Mouse (Mus musculus): Measurements from ENCODE around the gene Spata3. TPM values are rescaled to one million over a fixed set of nuclear protein-coding genes. Genes with fewer than 3 reads are reported as not detected.

Spata3 gene
- polyA plus RNA-seq, 1 experiment, result 2.0 TPM

DNA sequence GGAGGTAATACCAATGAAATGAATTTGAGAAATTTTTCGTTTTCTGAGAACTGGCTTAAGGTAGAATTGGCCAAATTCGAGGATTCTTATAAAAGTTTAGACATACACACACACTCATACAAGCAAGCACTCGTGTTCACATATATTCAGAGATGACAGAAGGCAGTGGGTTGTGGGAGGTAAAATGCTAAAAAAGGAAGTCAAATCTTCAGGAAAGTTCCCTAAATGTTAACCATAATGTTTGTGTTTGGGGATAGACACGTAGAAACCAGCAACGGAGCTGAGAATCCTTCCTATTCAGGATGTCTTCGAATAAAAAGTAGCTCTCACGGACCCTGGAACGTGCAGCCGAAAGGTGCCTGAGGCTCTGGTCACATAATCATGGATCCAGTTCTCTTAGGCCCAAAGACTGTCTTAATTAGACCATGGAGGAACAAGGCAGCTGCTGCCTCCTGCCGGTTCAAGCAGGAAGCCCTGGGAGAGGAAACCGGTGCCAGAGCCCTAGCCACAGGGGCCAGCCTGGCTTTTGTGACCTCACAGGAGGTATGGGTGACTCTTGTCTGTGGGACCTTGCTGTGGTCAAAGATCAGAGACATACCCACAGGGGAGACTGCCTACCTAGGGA is 4.9 kb downstream of the Spata3 start:
- no peak overlapping the region for H3K4me3 ChIP-seq (ENCODE audit: insufficient read depth, low read length)
- no peak overlapping the region for H3K27ac ChIP-seq (ENCODE audit: insufficient read depth, low read length)
- peaks cover 4% of the 10 kb centered on the region; the same call in 1 of the 2 replicates for H3K4me1 ChIP-seq (ENCODE audit: control insufficient read depth, insufficient read depth, low read length)
- peak; percentile 25; the same call in 1 of the 2 replicates for TF ChIP-seq CTCF (IDR thresholded peaks at IDR 0.05; ENCODE audit: extremely low read depth, insufficient read depth, low read length)
- no peak for TF ChIP-seq POLR2A (IDR thresholded peaks at IDR 0.05; ENCODE audit: extremely low read depth, insufficient read depth, low read length)

DNA sequence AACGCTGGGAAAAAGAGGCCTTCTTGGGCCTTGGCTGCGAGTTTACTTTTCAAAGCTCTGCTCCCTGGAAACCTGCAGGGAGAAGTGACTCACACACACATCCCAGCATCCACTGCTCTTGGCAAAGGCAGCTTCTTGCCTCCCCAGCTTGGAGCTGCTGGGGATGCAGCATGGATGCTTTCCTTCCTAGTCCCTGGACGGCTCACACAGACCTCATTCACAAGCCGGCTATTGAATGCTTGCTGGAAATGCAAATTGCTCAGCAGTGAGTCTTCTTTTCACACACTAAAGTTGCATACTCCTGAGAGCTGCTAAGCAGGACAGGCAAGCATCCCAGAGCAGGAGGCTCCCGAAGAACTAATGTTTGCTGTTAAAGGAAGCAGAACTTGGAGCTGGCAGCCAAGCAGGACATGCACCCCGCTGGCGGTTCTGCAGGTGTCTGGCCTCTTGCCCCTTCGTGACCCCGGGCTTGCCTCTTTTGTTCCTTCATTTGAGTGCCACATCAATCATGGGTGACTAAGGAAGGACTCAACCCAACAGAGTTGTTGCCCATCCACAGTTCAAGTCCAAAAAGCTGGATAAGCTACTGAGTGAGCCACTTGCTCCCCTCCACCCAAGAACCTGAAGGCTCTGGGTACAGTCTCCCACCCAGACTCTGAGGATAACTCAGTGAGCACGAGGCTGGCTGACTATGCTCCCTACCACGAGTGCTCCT is 15.8 kb downstream of the Spata3 start:
- TF ChIP-seq CTCF (IDR thresholded peaks at IDR 0.05; ENCODE audit: extremely low read depth, insufficient read depth, low read length) (no peak), POLR2A (IDR thresholded peaks at IDR 0.05; ENCODE audit: extremely low read depth, insufficient read depth, low read length) (peak; percentile 50; the same call in 1 of the 2 replicates)
- no peaks in the 10 kb centered on the region; the same call in 1 of the 2 replicates for H3K4me1 ChIP-seq (ENCODE audit: control insufficient read depth, insufficient read depth, low read length)
- H3K27ac ChIP-seq (ENCODE audit: insufficient read depth, low read length), result peak overlapping the region; percentile 48
- no peak overlapping the region for H3K4me3 ChIP-seq (ENCODE audit: insufficient read depth, low read length)

DNA sequence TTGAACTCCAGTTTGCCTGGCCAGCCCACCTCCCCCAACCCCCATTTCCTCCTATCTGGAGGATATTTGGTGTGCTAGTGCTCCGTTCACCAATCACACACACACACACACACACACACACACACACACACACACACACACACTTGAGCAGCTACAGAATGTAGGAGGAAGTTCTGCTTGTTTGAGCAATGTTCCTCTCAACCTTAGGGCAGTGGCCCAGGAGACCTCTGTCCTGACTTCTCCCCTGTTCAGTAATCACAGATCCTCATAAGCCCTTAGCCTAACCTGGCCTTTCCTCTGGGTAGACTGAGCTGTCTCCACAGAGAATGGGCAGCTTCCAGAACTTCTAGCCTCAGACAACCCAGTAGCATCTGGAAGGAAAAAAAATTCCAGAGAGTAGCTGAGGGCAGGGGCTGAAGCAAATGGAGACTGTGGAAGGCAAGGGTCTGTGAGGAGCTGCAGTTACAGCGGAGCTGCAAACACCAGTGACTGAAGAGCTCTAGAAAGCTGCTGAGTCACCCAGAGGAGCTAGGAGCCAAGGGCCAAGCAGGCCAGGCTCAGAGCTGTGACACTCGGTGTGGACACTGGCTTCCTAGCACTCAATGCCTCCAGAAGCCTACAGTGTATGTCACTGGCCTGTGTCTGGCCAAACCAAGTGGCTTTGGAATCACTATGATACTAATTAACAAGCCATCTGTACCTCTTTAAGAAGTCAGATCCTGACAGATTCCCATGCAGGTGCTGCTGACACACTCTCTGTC is 21.8 kb downstream of the Spata3 start:
- no peaks in the 10 kb centered on the region; the same call in 1 of the 2 replicates for H3K4me1 ChIP-seq (ENCODE audit: control insufficient read depth, insufficient read depth, low read length)
- no peak overlapping the region for H3K27ac ChIP-seq (ENCODE audit: insufficient read depth, low read length)

DNA sequence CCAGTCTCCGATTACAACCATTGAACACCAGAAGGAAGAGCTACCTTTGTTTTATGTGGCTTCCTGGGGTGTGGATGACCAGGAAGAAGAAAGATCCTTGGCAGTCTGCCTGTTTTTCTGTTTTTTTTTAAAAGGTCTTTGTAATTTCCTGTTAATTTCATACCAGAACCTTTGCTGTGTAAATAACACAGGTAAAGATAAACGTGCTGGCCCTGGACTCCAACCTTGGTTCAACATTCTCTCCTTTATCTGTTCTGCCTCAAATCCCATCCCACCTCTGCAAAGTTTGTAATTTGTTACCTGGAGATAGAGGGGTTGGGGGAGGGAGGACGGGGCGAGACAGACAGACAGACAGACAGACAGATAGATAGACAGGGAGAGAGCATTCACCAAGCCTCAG is 23.5 kb downstream of the Spata3 start:
- Histone ChIP-seq H3K27ac (ENCODE audit: insufficient read depth, low read length) (no peak overlapping the region), H3K4me1 (ENCODE audit: control insufficient read depth, insufficient read depth, low read length) (no peaks in the 10 kb centered on the region; the same call in none of the 2 replicates), H3K4me3 (ENCODE audit: insufficient read depth, low read length) (no peak overlapping the region)
- TF ChIP-seq CTCF (IDR thresholded peaks at IDR 0.05; ENCODE audit: extremely low read depth, insufficient read depth, low read length) (no peak), POLR2A (IDR thresholded peaks at IDR 0.05; ENCODE audit: extremely low read depth, insufficient read depth, low read length) (no peak)

More for the DNA sequence above, 21.8 kb downstream of the Spata3 start:
- no peak for TF ChIP-seq POLR2A (IDR thresholded peaks at IDR 0.05; ENCODE audit: extremely low read depth, insufficient read depth, low read length)
- no peak for TF ChIP-seq CTCF (IDR thresholded peaks at IDR 0.05; ENCODE audit: extremely low read depth, insufficient read depth, low read length)
- no peak overlapping the region for H3K4me3 ChIP-seq (ENCODE audit: insufficient read depth, low read length)

DNA sequence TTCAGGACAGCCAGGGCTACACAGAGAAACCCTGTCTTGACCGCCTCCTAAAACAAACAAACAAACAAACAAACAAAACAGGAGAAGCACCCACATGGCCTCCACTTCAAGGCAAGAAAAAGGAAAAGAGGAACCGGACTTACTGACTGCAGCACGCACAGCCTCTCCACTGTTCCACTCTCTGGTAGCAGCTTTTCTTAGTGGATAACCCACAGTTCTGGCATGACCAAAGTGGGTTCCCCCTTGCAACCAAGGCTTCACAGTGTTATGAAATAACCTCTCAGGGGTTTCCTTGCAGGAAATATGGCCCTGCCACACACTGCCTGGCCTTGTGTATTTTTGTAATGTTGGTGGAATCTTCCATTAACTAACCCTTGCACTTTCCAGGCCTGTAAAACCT is 24.2 kb downstream of the Spata3 start:
- H3K4me1 ChIP-seq (ENCODE audit: control insufficient read depth, insufficient read depth, low read length), result no peaks in the 10 kb centered on the region; the same call in none of the 2 replicates
- TF ChIP-seq POLR2A (IDR thresholded peaks at IDR 0.05; ENCODE audit: extremely low read depth, insufficient read depth, low read length) (no peak), CTCF (IDR thresholded peaks at IDR 0.05; ENCODE audit: extremely low read depth, insufficient read depth, low read length) (no peak)
- no peak overlapping the region for H3K27ac ChIP-seq (ENCODE audit: insufficient read depth, low read length)
- no peak overlapping the region for H3K4me3 ChIP-seq (ENCODE audit: insufficient read depth, low read length)

DNA sequence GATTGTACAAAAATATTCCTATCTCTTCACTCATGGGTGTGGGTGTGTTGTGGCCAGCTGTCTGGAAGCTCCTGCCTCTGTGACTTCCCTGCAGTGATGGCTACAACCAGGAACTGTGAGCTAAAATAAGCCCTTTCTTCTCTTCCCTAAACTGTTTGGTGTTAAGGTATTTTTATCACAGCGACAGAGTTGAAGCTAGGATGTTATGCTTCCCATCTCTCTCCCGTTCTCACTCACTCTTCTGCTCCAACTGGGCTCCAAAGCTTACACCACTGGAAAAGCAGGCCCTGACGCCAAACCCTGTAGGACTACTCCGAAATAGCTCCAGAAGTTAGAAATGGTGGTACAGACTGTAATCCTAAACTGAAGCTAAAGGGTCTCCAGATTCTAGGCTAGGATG is 28.4 kb downstream of the Spata3 start:
- no peaks in the 10 kb centered on the region; the same call in 1 of the 2 replicates for H3K4me1 ChIP-seq (ENCODE audit: control insufficient read depth, insufficient read depth, low read length)
- H3K27ac ChIP-seq (ENCODE audit: insufficient read depth, low read length), result no peak overlapping the region
- no peak for TF ChIP-seq CTCF (IDR thresholded peaks at IDR 0.05; ENCODE audit: extremely low read depth, insufficient read depth, low read length)
- TF ChIP-seq POLR2A (IDR thresholded peaks at IDR 0.05; ENCODE audit: extremely low read depth, insufficient read depth, low read length), result no peak
- no peak overlapping the region for H3K4me3 ChIP-seq (ENCODE audit: insufficient read depth, low read length)

DNA sequence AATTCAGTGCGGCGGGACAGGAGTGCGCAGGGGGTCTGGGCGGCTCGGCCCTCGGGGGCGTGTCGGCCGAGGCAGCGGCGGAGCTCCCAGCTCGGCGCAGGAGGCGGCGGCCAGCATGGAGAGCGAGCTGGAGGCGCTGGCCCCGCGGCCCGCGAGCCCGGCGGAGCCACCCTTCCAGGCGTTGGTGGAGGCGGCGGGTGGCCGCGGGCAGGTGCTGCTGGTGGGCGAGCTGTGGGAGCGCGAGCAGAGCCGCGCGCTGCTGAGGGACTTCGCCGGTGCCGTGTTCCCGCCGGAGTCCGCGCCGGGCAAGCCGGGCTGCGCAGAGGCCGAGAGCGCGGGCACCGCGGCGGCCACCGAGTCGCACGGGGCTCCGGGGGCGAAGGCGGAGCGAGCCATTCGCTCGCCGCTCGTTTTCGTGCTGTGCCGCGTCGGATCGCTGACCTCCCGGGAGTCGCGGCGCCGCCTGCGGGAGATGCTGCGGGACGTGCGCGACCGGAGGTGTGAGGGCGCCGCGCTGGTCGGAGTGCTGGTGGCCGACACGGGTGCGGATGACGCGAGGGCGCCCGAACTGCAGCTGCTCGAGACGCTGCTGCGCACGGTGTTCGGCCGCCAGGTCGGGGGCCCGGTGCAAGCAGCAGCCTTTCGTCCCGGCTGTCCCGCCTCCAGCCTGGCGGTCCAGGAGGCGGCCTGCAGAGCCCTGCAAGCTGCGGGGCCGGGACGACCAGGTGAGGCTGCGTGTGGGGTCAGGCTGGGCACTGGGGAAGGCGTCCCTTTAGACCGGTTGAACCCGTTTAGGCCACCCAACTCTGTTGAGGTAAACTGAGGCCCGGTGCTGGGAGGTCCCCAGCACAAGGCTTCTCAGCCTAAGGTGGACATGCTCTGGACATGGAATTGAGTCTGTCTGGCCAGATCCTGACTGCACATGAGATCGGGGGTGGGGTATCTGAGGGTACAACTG is 29.5 kb downstream of the Spata3 start, which contains the start of gene 2810459M11Rik:
2810459M11Rik (plus strand) TSS at position 16 of the 958 bp plus-strand sequence.
- no peak for TF ChIP-seq CTCF (IDR thresholded peaks at IDR 0.05; ENCODE audit: extremely low read depth, insufficient read depth, low read length)
- no peak for TF ChIP-seq POLR2A (IDR thresholded peaks at IDR 0.05; ENCODE audit: extremely low read depth, insufficient read depth, low read length)
- H3K4me3 ChIP-seq (ENCODE audit: insufficient read depth, low read length), result peak within 1 kb of the TSS; percentile 63
- H3K4me1 ChIP-seq (ENCODE audit: control insufficient read depth, insufficient read depth, low read length), result no peaks in the 10 kb centered on the region; the same call in 1 of the 2 replicates
- H3K27ac ChIP-seq (ENCODE audit: insufficient read depth, low read length), result peak within 1 kb of the TSS; percentile 80

DNA sequence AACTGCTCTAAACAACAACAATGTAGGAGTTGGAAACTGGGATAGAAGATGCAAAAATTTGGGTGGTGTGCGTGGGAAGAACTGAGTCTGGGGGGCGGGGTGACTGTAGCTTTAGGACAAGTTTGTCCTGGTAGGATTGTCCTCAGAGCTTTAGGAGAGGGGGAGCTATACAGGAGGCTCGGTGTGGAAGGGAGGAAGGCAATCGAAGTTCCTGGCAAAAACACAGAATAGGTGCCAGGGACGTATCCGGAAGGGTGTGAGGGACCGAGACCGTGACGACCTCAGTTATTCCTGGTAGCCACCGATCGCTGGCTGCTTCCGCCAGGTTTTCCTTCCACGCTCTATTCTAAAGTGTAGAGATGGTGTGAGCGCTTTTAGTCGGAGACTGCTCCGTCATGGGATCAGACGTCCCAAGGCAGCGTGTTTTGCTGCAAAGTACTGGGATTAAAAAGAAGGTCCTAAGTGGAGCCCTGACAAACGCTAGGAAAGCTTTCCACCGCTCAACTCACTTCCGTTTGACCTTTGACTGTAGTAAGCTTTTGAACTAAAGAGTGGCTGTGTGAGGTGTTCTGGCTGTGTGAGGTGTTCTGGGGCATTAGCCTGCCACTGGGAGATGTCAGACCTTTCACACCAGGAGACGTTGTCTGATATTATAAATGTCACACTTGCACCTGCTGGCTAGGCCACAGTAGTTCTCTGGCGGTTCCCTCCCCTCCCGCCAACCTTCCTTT is 30.4 kb downstream of the Spata3 start:
- Histone ChIP-seq H3K4me3 (ENCODE audit: insufficient read depth, low read length) (peak overlapping the region; percentile 63), H3K27ac (ENCODE audit: insufficient read depth, low read length) (no peak overlapping the region), H3K4me1 (ENCODE audit: control insufficient read depth, insufficient read depth, low read length) (no peaks in the 10 kb centered on the region; the same call in 1 of the 2 replicates)
- TF ChIP-seq POLR2A (IDR thresholded peaks at IDR 0.05; ENCODE audit: extremely low read depth, insufficient read depth, low read length) (no peak), CTCF (IDR thresholded peaks at IDR 0.05; ENCODE audit: extremely low read depth, insufficient read depth, low read length) (no peak)

Measured in cortical plate, adult 2 months (tissue).